Mouse (Mus musculus): ENCODE data around the gene Rftn2.

Gene Rftn2

DNA sequence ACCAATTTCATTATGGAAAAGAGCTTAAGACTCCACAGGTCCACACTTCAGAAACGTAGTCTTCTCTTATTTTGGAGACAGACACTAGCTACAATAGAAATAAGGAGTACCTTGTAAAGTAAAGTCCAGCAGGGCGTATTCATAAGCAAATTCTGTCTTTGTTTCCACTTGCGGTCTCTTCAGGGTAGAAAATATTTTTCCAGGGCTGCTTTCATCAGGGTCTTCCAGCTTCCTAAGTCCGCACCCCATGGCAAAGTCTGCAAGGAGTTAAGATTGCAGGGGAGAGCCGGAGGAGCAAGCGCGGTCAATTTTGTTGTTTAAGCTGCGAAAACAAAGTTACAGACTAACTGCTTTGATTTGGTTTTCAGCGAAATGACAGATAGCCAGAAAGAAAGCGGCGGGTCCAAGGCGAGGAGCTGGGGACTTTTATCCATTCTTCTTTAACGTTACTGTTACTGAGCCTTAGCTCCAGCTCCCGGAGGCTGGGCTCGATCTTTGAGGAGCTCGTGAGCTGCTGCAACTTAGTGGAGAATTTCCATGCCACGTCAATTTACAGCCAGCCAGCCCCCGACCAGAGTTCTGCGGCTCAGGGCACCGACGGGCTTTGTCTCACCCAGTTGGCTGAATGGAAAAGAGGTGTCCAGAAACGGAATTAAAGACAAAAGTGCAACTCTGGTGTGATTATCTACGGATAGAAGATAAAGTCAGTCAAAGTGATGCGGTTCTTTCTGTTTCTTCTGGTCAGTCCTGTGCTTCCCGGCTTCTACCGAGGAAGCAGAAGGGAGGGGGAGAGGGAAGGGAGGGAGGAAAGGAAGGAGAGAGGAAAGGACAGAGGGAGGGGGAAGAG is at the start of gene Rftn2:
Gene Rftn2, minus strand, starts transcription at position 772 of the 847 bp plus-strand sequence.
- no peak for DNase-seq (ENCODE audit: low spot score in 2 of 2)

- DNase-seq (ENCODE audit: low spot score in 2 of 2): no peak
Measured at GRCm38 (mm10) chr1:55265447-55265846, 38.9 kb upstream of the Rftn2 start.

DNA sequence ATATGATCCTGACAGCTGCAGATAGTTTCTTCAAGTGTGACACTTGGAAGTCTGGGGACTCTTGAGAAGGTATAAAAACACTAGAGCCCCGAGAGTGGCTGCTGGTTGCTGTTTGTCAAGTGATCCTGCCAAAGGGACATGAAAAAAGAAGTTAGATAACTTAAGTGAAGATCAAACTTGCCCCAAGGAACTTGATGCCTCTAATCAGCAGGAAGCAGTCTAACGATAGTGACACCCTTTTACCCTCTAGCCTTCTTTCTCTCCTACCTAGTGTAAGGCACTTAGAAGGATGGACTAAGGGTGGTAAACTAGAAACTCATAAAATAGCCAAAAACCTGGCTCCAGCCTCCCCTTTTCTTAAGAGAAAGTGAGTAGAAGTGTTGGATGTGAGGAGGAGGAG is 37.8 kb upstream of the Rftn2 start:
- no peak for DNase-seq (ENCODE audit: low spot score in 2 of 2)

GRCm38 (mm10) chr1:55246374-55246773 is 19.8 kb upstream of the Rftn2 start:
- DNase-seq (ENCODE audit: low spot score in 2 of 2): no peak

DNA sequence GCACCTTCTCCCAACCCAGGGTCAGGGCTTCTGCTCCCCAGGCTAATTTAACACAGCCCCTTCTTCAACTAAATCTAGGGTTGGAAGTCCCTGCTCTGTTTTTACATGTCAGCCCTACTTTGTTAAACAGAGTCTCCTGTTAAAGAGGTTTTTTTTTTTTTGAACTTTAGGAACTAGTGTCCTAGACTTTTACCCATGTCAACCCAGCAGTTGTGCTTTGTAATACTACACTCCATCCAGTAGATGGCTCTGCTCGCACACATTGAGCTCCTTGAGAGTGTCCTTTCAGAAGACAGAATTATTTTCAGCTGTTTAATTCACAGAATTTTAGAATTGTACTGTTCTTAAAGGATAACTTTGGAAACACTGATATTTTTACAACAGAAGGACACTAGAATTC is 12.7 kb upstream of the Rftn2 start:
- DNase-seq (ENCODE audit: low spot score in 2 of 2): no peak

GRCm38 (mm10) chr1:55238496-55238895 is 11.9 kb upstream of the Rftn2 start:
- no peak for DNase-seq (ENCODE audit: low spot score in 2 of 2)

- no peak for DNase-seq (ENCODE audit: low spot score in 2 of 2)
Measured at GRCm38 (mm10) chr1:55237643-55238161, 11.1 kb upstream of the Rftn2 start.

GRCm38 (mm10) chr1:55236890-55237642 is 10.5 kb upstream of the Rftn2 start, which contains the start of gene Mars2:
TSS of gene Mars2 (plus strand) at chr1:55237177.
- DNase-seq (ENCODE audit: low spot score in 2 of 2): peak; percentile 91 to 97

- DNase-seq (ENCODE audit: low spot score in 2 of 2): no peak
Measured at GRCm38 (mm10) chr1:55236487-55236886, 9.9 kb upstream of the Rftn2 start.

DNA sequence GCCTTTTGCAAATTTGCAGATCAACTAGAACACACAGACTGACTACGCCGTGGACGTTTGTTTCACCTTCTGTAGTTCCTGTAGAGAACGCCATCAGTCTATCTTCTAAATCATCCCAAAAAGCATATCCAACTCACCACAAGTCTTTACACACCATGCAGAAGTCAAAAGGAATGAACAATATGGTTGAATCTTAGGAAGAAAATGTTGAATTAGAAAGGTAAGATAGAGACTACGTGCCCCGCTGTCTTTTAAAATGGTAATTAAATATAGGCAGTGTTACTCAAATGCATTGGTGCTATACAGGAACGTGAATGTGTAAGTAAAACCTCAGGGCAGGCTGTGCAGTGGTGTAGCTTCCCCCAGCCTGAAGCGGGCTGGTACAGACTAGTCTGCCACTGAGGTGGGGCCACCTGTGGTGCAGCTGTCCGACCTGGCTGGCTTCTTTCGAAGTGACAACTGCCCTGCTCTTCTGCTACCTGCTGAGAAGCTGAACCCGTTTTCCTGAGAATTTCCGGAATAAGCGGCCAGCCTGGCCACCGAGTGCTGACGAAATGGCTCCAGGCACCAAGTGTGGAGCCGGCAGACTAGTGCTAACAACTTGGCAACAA is 8.4 kb upstream of the Rftn2 start:
- DNase-seq (ENCODE audit: low spot score in 2 of 2): no peak

DNA sequence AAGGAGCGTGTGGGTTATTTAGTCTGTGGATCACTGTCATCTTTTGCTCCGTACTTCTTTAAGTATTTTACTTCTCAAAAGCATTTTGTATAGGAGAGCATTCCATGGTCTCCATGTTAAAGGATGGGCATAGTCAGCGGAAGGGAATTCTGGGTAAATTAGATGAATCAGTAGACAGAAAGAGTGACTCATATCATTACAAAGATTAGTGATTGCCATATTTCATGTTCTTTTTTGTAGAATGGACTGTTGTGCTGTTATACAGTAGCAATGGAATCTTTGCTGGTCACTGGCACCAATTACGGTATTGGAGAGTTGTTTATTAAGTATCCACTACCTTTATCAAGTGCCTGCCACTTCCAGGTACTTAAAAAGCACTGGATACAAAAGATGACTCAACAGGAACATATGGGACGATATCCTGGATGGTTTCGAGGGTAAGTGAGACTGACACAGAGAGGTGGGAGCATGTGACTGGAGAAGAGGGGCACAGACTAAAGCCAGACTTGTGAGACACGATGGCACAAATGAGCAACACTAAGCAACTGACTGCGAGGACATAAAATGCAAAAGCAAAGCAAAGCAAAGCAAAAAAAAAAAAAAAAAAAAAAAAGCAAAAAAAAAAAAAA is 1.8 kb upstream of the Rftn2 start:
- DNase-seq (ENCODE audit: low spot score in 2 of 2): no peak

GRCm38 (mm10) chr1:55227376-55227775 is 794 bp upstream of the Rftn2 start:
- no peak for DNase-seq (ENCODE audit: low spot score in 2 of 2)

GRCm38 (mm10) chr1:55225398-55225797 is 1.2 kb downstream of the Rftn2 start:
- no peak for DNase-seq (ENCODE audit: low spot score in 2 of 2)

DNA sequence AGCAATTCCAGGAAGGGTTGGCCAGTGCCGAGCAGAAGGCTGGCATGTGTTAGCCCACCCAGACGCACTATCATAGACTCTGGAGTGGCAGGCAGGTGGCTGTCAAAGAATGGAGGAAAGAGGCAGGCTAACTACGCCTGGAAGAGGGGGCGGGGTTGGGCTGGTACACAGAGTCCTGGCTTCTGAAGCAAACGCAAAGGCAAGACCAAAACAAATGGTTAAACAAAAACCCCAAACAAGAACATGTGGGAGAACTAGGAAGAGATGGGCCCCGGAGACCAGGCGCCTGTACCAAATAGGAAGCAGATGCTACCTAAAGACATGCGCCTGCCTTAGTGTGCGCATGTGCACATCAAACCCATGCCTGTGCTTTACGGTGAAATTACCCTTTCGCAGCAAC is 2.5 kb downstream of the Rftn2 start:
- no peak for DNase-seq (ENCODE audit: low spot score in 2 of 2)

- no peak for DNase-seq (ENCODE audit: low spot score in 2 of 2)
Measured at GRCm38 (mm10) chr1:55223026-55223425, 3.6 kb downstream of the Rftn2 start.

DNA sequence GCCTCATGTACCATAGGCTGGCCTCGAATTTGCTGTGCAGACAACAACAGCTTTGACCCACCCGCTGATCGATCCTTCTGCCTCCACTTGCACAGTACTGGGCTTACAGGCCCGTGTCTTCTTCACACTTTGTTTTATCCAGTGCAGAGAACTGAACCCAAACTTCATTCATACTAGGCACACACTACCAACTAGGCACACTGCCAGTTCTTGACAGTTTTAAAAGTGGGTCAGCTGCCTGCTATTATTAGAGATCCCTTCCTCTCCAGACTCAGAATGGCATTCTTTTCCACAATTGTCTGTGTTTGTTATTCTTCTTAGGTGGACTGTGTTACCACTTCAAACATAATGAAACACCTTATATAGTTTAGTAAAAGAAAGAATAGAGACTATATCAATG is 5.2 kb downstream of the Rftn2 start:
- no peak for DNase-seq (ENCODE audit: low spot score in 2 of 2)

DNA sequence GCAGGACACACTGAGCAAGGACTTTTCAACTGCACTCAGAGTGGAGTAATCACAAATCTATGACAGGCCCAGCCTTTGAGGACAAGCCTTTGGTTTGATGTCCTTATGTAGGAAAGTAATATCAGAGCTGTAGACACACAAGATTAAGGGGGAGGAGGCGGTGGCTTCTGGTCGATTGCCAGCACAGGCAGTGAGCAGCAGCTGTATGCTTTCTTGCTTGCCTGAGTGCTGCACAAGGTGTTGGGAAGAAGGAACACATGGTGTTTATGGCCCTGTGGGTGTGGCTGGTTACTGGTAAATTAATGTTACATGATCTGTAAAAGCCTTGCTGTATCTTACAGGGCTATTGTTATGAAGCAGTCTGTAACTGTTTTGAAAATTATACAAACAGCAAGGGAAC is 9.4 kb downstream of the Rftn2 start:
- no peak for DNase-seq (ENCODE audit: low spot score in 2 of 2)

- DNase-seq (ENCODE audit: low spot score in 2 of 2): no peak
Measured at GRCm38 (mm10) chr1:55215185-55215813, 11.3 kb downstream of the Rftn2 start.

DNA sequence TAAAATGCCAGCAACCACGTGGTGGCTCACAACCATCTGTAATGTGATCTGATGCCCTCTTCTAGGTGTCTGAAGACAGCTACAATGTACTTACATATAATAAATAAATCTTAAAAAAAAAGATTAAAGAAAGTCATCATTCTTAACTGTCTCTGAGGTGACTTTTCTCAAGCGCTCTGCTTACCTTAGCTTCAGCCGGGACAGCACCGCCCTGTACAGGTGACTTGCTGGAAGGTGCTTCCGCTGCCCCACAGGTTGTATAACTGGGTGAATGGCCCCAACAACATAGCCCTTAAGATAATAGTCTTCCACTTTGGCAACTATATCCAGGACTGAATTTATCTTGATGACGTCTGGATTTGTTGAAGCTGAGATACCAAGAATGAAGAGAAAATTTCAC is 12.6 kb downstream of the Rftn2 start:
- no peak for DNase-seq (ENCODE audit: low spot score in 2 of 2)

GRCm38 (mm10) chr1:55213475-55213874 is 13.1 kb downstream of the Rftn2 start:
- DNase-seq (ENCODE audit: low spot score in 2 of 2): no peak

DNA sequence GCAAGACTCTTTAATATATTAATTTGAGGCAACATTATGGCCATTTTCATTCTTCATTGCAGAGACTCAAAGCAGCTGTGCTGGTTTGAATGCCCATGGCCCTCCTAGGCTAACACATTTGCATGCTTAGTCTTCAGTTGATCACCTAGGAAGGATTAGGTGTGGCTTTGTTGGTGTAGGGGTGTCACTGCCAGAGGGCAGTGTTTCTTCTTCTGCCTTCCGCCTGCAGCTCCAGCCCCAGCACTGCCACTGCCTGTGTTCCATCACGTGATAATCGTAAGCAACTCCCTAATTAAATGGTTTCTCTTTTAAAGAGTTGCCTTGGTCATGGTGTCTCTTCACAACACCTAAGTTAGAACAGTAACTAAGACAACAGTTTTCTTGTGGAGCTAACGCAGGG is 13.8 kb downstream of the Rftn2 start:
- DNase-seq (ENCODE audit: low spot score in 2 of 2): no peak

Data from urinary bladder, postnatal 4 days (tissue).